Mouse (Mus musculus) frontal cortex, adult (tissue): ENCODE measurements around the gene Xpa.
"Not testable (repeated sequence)": the region's sequence is repeated elsewhere in the genome, so short reads cannot be mapped to it uniquely, and the experiment has no call there.

Source experiments
- ATAC-seq: cut with Nextera tagmentation; 2 replicates; pipeline ENCODE4 v1.9.2; 2017; ENCODE audit warnings: mild to moderate bottlenecking, moderate library complexity, mixed read lengths; ENCODE audit not compliant: low TSS enrichment

The Xpa gene

GRCm38 (mm10) chr4:46195781-46196487, at the start of gene Xpa:
Gene Xpa, minus strand, starts transcription at chr4:46196311.
- peak; percentile 96 for ATAC-seq

GRCm38 (mm10) chr4:46235871-46236270, 39.8 kb upstream of the Xpa start:
- ATAC-seq, result peak; percentile 64; the same call in 1 of the 2 replicates

GRCm38 (mm10) chr4:46234739-46235138, 38.6 kb upstream of the Xpa start:
- no peak for ATAC-seq

GRCm38 (mm10) chr4:46226972-46227535, 30.9 kb upstream of the Xpa start:
- peak; percentile 72 for ATAC-seq

GRCm38 (mm10) chr4:46221090-46221489, 25.0 kb upstream of the Xpa start:
- ATAC-seq, result no peak

GRCm38 (mm10) chr4:46202562-46203126, 6.5 kb upstream of the Xpa start:
- ATAC-seq, result 0 out of 2 replicates have a peak, but pooled peaks have one; percentile 20

- ATAC-seq, result peak; percentile 90
Measured at GRCm38 (mm10) chr4:46201834-46202561, 5.9 kb upstream of the Xpa start.

GRCm38 (mm10) chr4:46198064-46198463, 2.0 kb upstream of the Xpa start:
- no peak for ATAC-seq

GRCm38 (mm10) chr4:46196513-46196912, 402 bp upstream of the Xpa start:
- peak; percentile 73 for ATAC-seq

- ATAC-seq, result not testable (repeated sequence)
Measured at GRCm38 (mm10) chr4:46192011-46192410, 4.1 kb downstream of the Xpa start.

GRCm38 (mm10) chr4:46186466-46186865, 9.6 kb downstream of the Xpa start:
- ATAC-seq, result no peak

GRCm38 (mm10) chr4:46185890-46186289, 10.2 kb downstream of the Xpa start:
- ATAC-seq, result no peak

GRCm38 (mm10) chr4:46185423-46185822, 10.7 kb downstream of the Xpa start:
- no peak for ATAC-seq

- no peak for ATAC-seq
Measured at GRCm38 (mm10) chr4:46182181-46182580, 13.9 kb downstream of the Xpa start.

- no peak for ATAC-seq
Measured at GRCm38 (mm10) chr4:46181168-46181567, 14.9 kb downstream of the Xpa start.

- ATAC-seq, result peak; percentile 72
Measured at GRCm38 (mm10) chr4:46177496-46177895, 18.6 kb downstream of the Xpa start.

GRCm38 (mm10) chr4:46177018-46177417, 19.1 kb downstream of the Xpa start:
- ATAC-seq, result peak; percentile 50

- 0 out of 2 replicates have a peak, but pooled peaks have one; percentile 25 for ATAC-seq
Measured at GRCm38 (mm10) chr4:46176313-46176712, 19.8 kb downstream of the Xpa start.

- no peak for ATAC-seq
Measured at GRCm38 (mm10) chr4:46171761-46172160, 24.4 kb downstream of the Xpa start.

GRCm38 (mm10) chr4:46165831-46166230, 30.3 kb downstream of the Xpa start:
- ATAC-seq, result no peak

- ATAC-seq, result no peak
Measured at GRCm38 (mm10) chr4:46164027-46164426, 32.1 kb downstream of the Xpa start.

- no peak for ATAC-seq
Measured at GRCm38 (mm10) chr4:46151903-46152544, 44.1 kb downstream of the Xpa start.
